Mouse (Mus musculus) spleen, adult 18-20 months (tissue): Measurements from ENCODE around the gene Myo5a.

Experiments
- DNase-seq, 2 experiments: peaks; one replicate each; pipeline ENCODE4 v3.0.0; 2022; ENCODE audit warnings: mixed read lengths in 2 of 2

Myo5a gene

GRCm38 (mm10) chr9:75070457-75071028 lies at the start of gene Myo5a:
Myo5a (plus strand) TSS chr9:75071015.
- DNase-seq = no peak

GRCm38 (mm10) chr9:75022546-75022945 lies 48.3 kb upstream of the Myo5a start:
- DNase-seq = no peak

GRCm38 (mm10) chr9:75023150-75023894 lies 47.5 kb upstream of the Myo5a start:
- DNase-seq = no peak

- DNase-seq = no peak
Measured at GRCm38 (mm10) chr9:75024089-75024488, 46.7 kb upstream of the Myo5a start.

GRCm38 (mm10) chr9:75025689-75026088 lies 45.1 kb upstream of the Myo5a start:
- DNase-seq = no peak

- DNase-seq = no peak
Measured at GRCm38 (mm10) chr9:75032408-75032807, 38.4 kb upstream of the Myo5a start.

- no peak for DNase-seq
Measured at GRCm38 (mm10) chr9:75033141-75033540, 37.7 kb upstream of the Myo5a start.

- no peak for DNase-seq
Measured at GRCm38 (mm10) chr9:75034691-75035090, 36.1 kb upstream of the Myo5a start.

GRCm38 (mm10) chr9:75035944-75036343 lies 34.9 kb upstream of the Myo5a start:
- no peak for DNase-seq

- DNase-seq = peak; percentile 75 to 76
Measured at GRCm38 (mm10) chr9:75037451-75038356, 33.1 kb upstream of the Myo5a start, which contains the start of gene Arpp19. Arpp19 (plus strand) TSS chr9:75037614.

GRCm38 (mm10) chr9:75038357-75038688 lies 32.5 kb upstream of the Myo5a start:
- no peak for DNase-seq

GRCm38 (mm10) chr9:75040566-75040965 lies 30.2 kb upstream of the Myo5a start:
- DNase-seq = no peak

GRCm38 (mm10) chr9:75041840-75042525 lies 28.8 kb upstream of the Myo5a start:
- DNase-seq = no peak

GRCm38 (mm10) chr9:75043191-75043590 lies 27.6 kb upstream of the Myo5a start:
- no peak for DNase-seq

- no peak for DNase-seq
Measured at GRCm38 (mm10) chr9:75047079-75047478, 23.7 kb upstream of the Myo5a start.

- DNase-seq = no peak
Measured at GRCm38 (mm10) chr9:75049100-75049499, 21.7 kb upstream of the Myo5a start.

GRCm38 (mm10) chr9:75050003-75050402 lies 20.8 kb upstream of the Myo5a start:
- DNase-seq = peak; percentile 18 to 54

- DNase-seq = no peak
Measured at GRCm38 (mm10) chr9:75051841-75052240, 19.0 kb upstream of the Myo5a start.

- DNase-seq = no peak
Measured at GRCm38 (mm10) chr9:75055046-75055445, 15.8 kb upstream of the Myo5a start.

- no peak for DNase-seq
Measured at GRCm38 (mm10) chr9:75064678-75065331, 6.0 kb upstream of the Myo5a start.

GRCm38 (mm10) chr9:75071029-75071705 lies 352 bp downstream of the Myo5a start:
- peak; percentile 75 to 82 for DNase-seq

GRCm38 (mm10) chr9:75071706-75072192 lies 934 bp downstream of the Myo5a start:
- DNase-seq = no peak
